Mouse (Mus musculus) midbrain, embryonic 11.5 days (tissue): ENCODE results near the gene Oca2. TPM values are rescaled to one million over a fixed set of nuclear protein-coding genes. Genes with fewer than 3 reads are reported as not detected.
A peak's percentile ranks its signal among the peaks of the same experiment; 100 is the strongest.

ENCODE experiments used
- ATAC-seq: fragments of 200-750 bp; cut with Nextera tagmentation; 2 replicates; pipeline ENCODE4 v1.8.0; 2017; ENCODE audit warnings: moderate TSS enrichment, moderate library complexity; ENCODE audit not compliant: low FRiP score
- DNase-seq: peaks from one replicate; pipeline ENCODE4 v3.0.0; 2015; ENCODE audit warnings: low spot score; ENCODE audit errors: missing footprints
- H3K27ac ChIP-seq: fragments of 300-500 bp; sonication (generic); 2 replicates; pipeline ENCODE4 v1.5.1; 2014; ENCODE audit warnings: low read depth, low read length
- H3K27me3 ChIP-seq: fragments of 300-500 bp; sonication (generic); 2 replicates; pipeline ENCODE4 v1.6.1; 2014; ENCODE audit warnings: mild to moderate bottlenecking, low read length, moderate library complexity, mixed read lengths; ENCODE audit not compliant: control insufficient read depth, insufficient read depth
- H3K36me3 ChIP-seq: fragments of 300-500 bp; sonication (generic); 2 replicates; pipeline ENCODE4 v1.6.1; 2014; ENCODE audit warnings: mild to moderate bottlenecking, low read length, moderate library complexity, mixed read lengths; ENCODE audit not compliant: control insufficient read depth, insufficient read depth
- H3K4me1 ChIP-seq: fragments of 300-500 bp; sonication (generic); 2 replicates; pipeline ENCODE4 v1.6.1; 2014; ENCODE audit warnings: low read length; ENCODE audit not compliant: control insufficient read depth, insufficient read depth
- H3K4me2 ChIP-seq: fragments of 300-500 bp; sonication (generic); 2 replicates; pipeline ENCODE4 v1.6.1; 2014; ENCODE audit warnings: mild to moderate bottlenecking, moderate library complexity
- H3K4me3 ChIP-seq: fragments of 300-500 bp; sonication (generic); 2 replicates; pipeline ENCODE4 v1.5.1; 2014; ENCODE audit warnings: low read depth, low read length
- H3K9ac ChIP-seq: fragments of 300-500 bp; sonication (generic); 2 replicates; pipeline ENCODE4 v1.6.1; 2014; ENCODE audit warnings: low read length
- H3K9me3 ChIP-seq: fragments of 300-500 bp; sonication (generic); 2 replicates; pipeline ENCODE4 v1.6.1; 2016; ENCODE audit warnings: low read length; ENCODE audit not compliant: control insufficient read depth
- WGBS: fragments of 180-500 bp; shearing (Covaris S2); extraction: QIAGEN DNeasy Blood & Tissue Kit; methylation state at CpG from one replicate; pipeline ENCODE4 v1.1.7; 2014; 5-methylcytosine and 5-hydroxymethylcytosine counted together
- polyA plus RNA-seq: library from polyadenylated mRNA; unstranded; fragments of >200 nt; fragmentation: Nextera tagmentation; extraction: Ambion mirVana; gene quantifications from 2 replicates; pipeline ENCODE4 v1.2.1, GENCODE M21; 2014

Gene Oca2
- polyA plus RNA-seq, 1 experiment from 2014 or later, result 0.23 TPM

- Histone ChIP-seq H3K27ac (no peak overlapping the region), H3K4me1 (peaks cover 14% of the 10 kb centered on the region), H3K4me2 (no peak overlapping the region), H3K9me3 (no peaks in the 10 kb centered on the region), H3K27me3 (no peaks in the 10 kb centered on the region), H3K4me3 (no peak overlapping the region), H3K36me3 (no peaks in the 10 kb centered on the region), H3K9ac (no peak overlapping the region)
- 58% methylated on average over 3 of the region's 3 CpGs for WGBS
- DNase-seq (peak; percentile 84), ATAC-seq (peak; percentile 9; the same call in 1 of the 2 replicates)
Measured at GRCm38 (mm10) chr7:56236617-56237016, 2.9 kb upstream of the Oca2 start.

GRCm38 (mm10) chr7:56254568-56254967 lies 15.0 kb downstream of the Oca2 start:
- no peak for ATAC-seq
- WGBS, result 86% methylated on average over 10 of the region's 10 CpGs

GRCm38 (mm10) chr7:56257875-56258441 lies 18.4 kb downstream of the Oca2 start:
- Histone ChIP-seq H3K27me3 (no peaks in the 10 kb centered on the region), H3K27ac (no peak overlapping the region), H3K4me3 (no peak overlapping the region), H3K36me3 (no peaks in the 10 kb centered on the region), H3K4me1 (no peaks in the 10 kb centered on the region), H3K9me3 (no peaks in the 10 kb centered on the region), H3K4me2 (no peak overlapping the region), H3K9ac (no peak overlapping the region)
- no peak for DNase-seq
- 88% methylated on average over 3 of the region's 3 CpGs for WGBS
- no peak for ATAC-seq

More at GRCm38 (mm10) chr7:56254568-56254967, 15.0 kb downstream of the Oca2 start:
- DNase-seq, result peak; percentile 57
- no peak overlapping the region for H3K4me2 ChIP-seq
- no peaks in the 10 kb centered on the region for H3K4me1 ChIP-seq
- no peaks in the 10 kb centered on the region for H3K36me3 ChIP-seq
- no peak overlapping the region for H3K27ac ChIP-seq
- H3K4me3 ChIP-seq, result no peak overlapping the region
- no peaks in the 10 kb centered on the region for H3K27me3 ChIP-seq
- H3K9me3 ChIP-seq, result no peaks in the 10 kb centered on the region
- H3K9ac ChIP-seq, result no peak overlapping the region

GRCm38 (mm10) chr7:56277506-56277905 lies 37.9 kb downstream of the Oca2 start:
- no peaks in the 10 kb centered on the region for H3K9me3 ChIP-seq
- no peaks in the 10 kb centered on the region for H3K36me3 ChIP-seq
- DNase-seq (peak; percentile 51), ATAC-seq (no peak)
- no peaks in the 10 kb centered on the region for H3K27me3 ChIP-seq
- H3K9ac ChIP-seq, result no peak overlapping the region
- no peak overlapping the region for H3K4me3 ChIP-seq
- no peak overlapping the region for H3K27ac ChIP-seq
- WGBS, result 92% methylated on average over 2 of the region's 2 CpGs
- no peaks in the 10 kb centered on the region for H3K4me1 ChIP-seq
- H3K4me2 ChIP-seq, result no peak overlapping the region

GRCm38 (mm10) chr7:56291468-56292115 lies 52.0 kb downstream of the Oca2 start:
- peak; percentile 73 for ATAC-seq
- WGBS, result 47% methylated on average over 6 of the region's 6 CpGs

GRCm38 (mm10) chr7:56304408-56304807 lies 64.8 kb downstream of the Oca2 start:
- no peak overlapping the region for H3K9ac ChIP-seq

More at GRCm38 (mm10) chr7:56291468-56292115, 52.0 kb downstream of the Oca2 start:
- Histone ChIP-seq H3K4me2 (no peak overlapping the region), H3K9ac (no peak overlapping the region), H3K27me3 (no peaks in the 10 kb centered on the region), H3K4me3 (no peak overlapping the region), H3K9me3 (no peaks in the 10 kb centered on the region), H3K4me1 (no peaks in the 10 kb centered on the region), H3K27ac (no peak overlapping the region), H3K36me3 (no peaks in the 10 kb centered on the region)
- DNase-seq, result peak; percentile 98

GRCm38 (mm10) chr7:56314358-56314757 lies 74.8 kb downstream of the Oca2 start:
- no peak overlapping the region for H3K27ac ChIP-seq
- WGBS, result 89% methylated on average over 5 of the region's 5 CpGs
- no peak overlapping the region for H3K4me3 ChIP-seq
- no peak overlapping the region for H3K4me2 ChIP-seq
- no peaks in the 10 kb centered on the region for H3K27me3 ChIP-seq
- H3K9ac ChIP-seq, result no peak overlapping the region
- no peaks in the 10 kb centered on the region for H3K4me1 ChIP-seq
- ATAC-seq (no peak), DNase-seq (no peak)
- H3K9me3 ChIP-seq, result no peaks in the 10 kb centered on the region
- H3K36me3 ChIP-seq, result no peaks in the 10 kb centered on the region

More at GRCm38 (mm10) chr7:56304408-56304807, 64.8 kb downstream of the Oca2 start:
- DNase-seq, result no peak
- ATAC-seq, result no peak
- no peak overlapping the region for H3K27ac ChIP-seq
- H3K27me3 ChIP-seq, result no peaks in the 10 kb centered on the region
- H3K4me1 ChIP-seq, result no peaks in the 10 kb centered on the region
- H3K36me3 ChIP-seq, result no peaks in the 10 kb centered on the region
- no peak overlapping the region for H3K4me2 ChIP-seq
- WGBS, result 3% methylated on average over 1 of the region's 1 CpGs
- H3K9me3 ChIP-seq, result no peaks in the 10 kb centered on the region
- no peak overlapping the region for H3K4me3 ChIP-seq

GRCm38 (mm10) chr7:56315630-56316529 lies 76.3 kb downstream of the Oca2 start:
- Histone ChIP-seq H3K27ac (no peak overlapping the region), H3K4me1 (no peaks in the 10 kb centered on the region), H3K9ac (no peak overlapping the region), H3K4me3 (no peak overlapping the region), H3K4me2 (no peak overlapping the region), H3K9me3 (no peaks in the 10 kb centered on the region), H3K27me3 (no peaks in the 10 kb centered on the region), H3K36me3 (no peaks in the 10 kb centered on the region)
- WGBS, result 63% methylated on average over 7 of the region's 7 CpGs
- DNase-seq (no peak), ATAC-seq (0 out of 2 replicates have a peak, but pooled peaks have one; percentile 11)

- H3K4me2 ChIP-seq, result no peak overlapping the region
- H3K27me3 ChIP-seq, result no peaks in the 10 kb centered on the region
- WGBS, result 42% methylated on average over 4 of the region's 4 CpGs
- DNase-seq (no peak), ATAC-seq (no peak)
- no peak overlapping the region for H3K27ac ChIP-seq
- no peaks in the 10 kb centered on the region for H3K36me3 ChIP-seq
- no peak overlapping the region for H3K4me3 ChIP-seq
- H3K4me1 ChIP-seq, result no peaks in the 10 kb centered on the region
- no peak overlapping the region for H3K9ac ChIP-seq
- no peaks in the 10 kb centered on the region for H3K9me3 ChIP-seq
Measured at GRCm38 (mm10) chr7:56327738-56328137, 88.2 kb downstream of the Oca2 start.
